Mouse (Mus musculus): ENCODE results near the gene Gm5269.

Gene Gm5269

GRCm38 (mm10) chr1:45877463-45877862 is 12.6 kb downstream of the Gm5269 start:
- no peak for DNase-seq

GRCm38 (mm10) chr1:45876450-45877198 is 13.4 kb downstream of the Gm5269 start:
- DNase-seq, result no peak

GRCm38 (mm10) chr1:45875640-45876039 is 14.4 kb downstream of the Gm5269 start:
- no peak for DNase-seq

- no peak for DNase-seq
Observed at GRCm38 (mm10) chr1:45873250-45873649, 16.8 kb downstream of the Gm5269 start.

GRCm38 (mm10) chr1:45868479-45869137 is 21.5 kb downstream of the Gm5269 start:
- no peak for DNase-seq

- DNase-seq, result no peak
Observed at GRCm38 (mm10) chr1:45868050-45868449, 22.0 kb downstream of the Gm5269 start.

- no peak for DNase-seq
Observed at GRCm38 (mm10) chr1:45866288-45867018, 23.6 kb downstream of the Gm5269 start.

GRCm38 (mm10) chr1:45865727-45866126 is 24.3 kb downstream of the Gm5269 start:
- DNase-seq, result no peak

- no peak for DNase-seq
Observed at GRCm38 (mm10) chr1:45865316-45865715, 24.8 kb downstream of the Gm5269 start.

- DNase-seq, result no peak
Observed at GRCm38 (mm10) chr1:45864564-45865014, 25.5 kb downstream of the Gm5269 start.

GRCm38 (mm10) chr1:45863641-45864040 is 26.4 kb downstream of the Gm5269 start:
- no peak for DNase-seq

GRCm38 (mm10) chr1:45861162-45861561 is 28.9 kb downstream of the Gm5269 start:
- DNase-seq, result no peak

- DNase-seq, result no peak
Observed at GRCm38 (mm10) chr1:45860349-45860748, 29.7 kb downstream of the Gm5269 start.

GRCm38 (mm10) chr1:45858038-45858437 is 32.0 kb downstream of the Gm5269 start:
- DNase-seq, result no peak

- DNase-seq, result no peak
Observed at GRCm38 (mm10) chr1:45845466-45845865, 44.6 kb downstream of the Gm5269 start.
